Mouse (Mus musculus) testis, postnatal 14 days (tissue): ENCODE results near the gene Fbxl17.

Source experiments
- DNase-seq: peaks from one replicate; pipeline ENCODE4 v3.0.0; 2021; ENCODE audit warnings: low spot score

Gene Fbxl17

DNA sequence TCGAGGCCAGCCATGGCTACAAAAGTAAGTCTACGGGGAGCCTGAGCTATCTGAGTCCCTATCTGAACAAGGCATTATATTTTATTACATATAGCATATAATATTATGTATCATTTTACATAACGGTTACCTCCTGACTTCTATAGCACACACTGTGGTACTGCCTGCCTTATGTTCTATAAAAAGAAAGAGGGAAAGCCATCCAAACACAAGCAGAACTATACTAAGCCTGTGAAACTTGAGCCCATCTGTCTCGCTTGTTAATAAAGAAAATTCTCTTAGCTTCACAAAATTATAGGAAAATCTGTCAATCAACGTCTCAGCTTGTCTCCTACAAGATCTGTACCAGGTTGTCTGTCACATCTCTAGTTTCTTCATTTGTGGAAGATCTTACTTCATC lies 173.6 kb downstream of the Fbxl17 start:
- DNase-seq, result no peak

DNA sequence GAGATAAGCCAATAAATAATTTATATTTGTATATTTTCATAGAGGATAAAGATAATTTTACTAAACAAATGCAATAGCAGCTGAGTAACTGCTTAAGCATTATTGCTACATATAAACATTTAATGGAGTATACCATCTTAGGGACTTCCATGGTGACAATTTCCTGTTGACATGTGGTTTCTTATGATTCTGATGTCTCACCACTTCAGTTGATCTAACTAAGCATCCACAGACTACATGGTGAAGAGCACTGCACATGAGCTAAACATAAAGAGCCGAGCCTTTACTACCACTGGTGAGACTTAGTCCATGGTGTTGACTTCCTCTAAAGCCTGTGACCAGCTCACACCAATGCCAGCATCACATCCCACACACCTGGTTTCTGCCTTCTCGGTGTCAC lies 175.1 kb downstream of the Fbxl17 start:
- DNase-seq, result no peak

DNA sequence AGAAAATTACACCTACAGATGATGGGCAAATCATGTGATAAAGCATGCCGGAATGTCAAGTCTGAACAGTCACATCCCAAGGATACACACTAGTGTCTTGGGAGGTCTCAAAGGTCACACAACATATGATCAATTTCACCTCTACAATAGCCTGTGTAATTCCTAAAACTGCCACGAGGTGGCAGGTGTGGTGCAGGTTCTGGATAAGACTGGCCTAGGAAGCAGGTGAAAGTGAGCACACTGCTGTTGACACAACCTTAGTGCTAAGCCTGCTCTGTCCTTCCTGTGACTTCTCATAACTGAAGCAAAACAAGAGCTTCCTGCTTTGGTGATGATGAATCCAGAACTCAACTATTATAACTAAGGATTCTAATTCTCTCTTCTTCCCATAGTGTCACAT lies 175.8 kb downstream of the Fbxl17 start:
- DNase-seq, result peak; percentile 74

DNA sequence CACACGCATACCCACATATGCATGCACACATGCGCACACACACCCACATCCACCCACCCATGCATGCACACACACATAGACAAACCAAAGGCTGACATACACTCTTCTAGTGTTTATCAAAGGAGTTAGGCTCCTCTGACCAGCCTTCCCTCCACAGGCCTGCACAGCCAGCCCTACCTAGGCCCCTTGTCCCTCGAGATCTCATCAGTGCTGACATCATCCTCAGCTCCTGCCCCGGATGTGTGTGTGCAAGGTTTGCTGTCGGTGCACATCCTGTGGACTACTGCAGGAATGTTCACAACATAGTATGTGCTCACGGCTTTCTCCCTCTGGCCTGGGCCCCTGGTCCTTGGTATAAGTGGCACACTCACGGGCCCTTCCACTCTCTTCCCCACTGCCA lies 177.0 kb downstream of the Fbxl17 start:
- DNase-seq, result no peak

DNA sequence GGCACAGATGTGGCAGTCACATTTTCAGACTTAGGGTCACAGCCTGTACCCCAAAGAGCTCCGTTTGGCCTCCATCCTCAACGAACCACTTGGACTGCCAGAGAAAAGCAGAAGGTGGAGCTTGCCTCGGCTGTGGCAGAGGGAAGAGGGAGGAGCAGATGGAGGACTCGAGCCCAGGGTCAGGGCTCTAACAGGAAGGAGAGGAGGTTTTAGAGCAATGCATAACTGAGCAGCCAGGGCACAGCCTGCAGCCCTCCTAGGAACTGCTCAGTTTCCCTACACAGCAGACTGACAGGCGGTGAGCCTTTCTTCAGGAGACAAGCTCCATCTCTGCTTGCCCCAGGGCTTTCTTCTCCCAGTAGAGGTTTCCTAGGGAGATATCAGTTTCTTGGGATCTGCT lies 178.5 kb downstream of the Fbxl17 start:
- no peak for DNase-seq

DNA sequence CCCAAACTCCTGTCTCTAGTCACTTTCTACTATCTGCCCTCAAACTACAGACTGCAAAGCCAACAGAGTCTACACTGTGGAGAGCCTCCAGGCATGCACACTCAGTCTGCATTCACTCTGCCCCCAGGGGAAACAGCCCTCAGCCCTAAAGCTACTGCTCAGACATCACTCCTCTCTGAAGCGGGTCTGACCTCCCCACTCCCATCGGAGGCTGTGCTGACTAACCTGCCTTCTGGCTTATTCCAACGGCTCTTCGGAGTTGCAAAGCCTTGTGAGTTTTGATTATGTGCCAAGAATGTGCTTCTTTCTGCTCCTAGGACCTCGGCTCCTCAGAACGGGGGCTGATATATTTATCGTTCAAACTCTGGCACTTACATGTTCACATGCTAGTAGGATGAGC lies 182.3 kb downstream of the Fbxl17 start:
- DNase-seq, result no peak

DNA sequence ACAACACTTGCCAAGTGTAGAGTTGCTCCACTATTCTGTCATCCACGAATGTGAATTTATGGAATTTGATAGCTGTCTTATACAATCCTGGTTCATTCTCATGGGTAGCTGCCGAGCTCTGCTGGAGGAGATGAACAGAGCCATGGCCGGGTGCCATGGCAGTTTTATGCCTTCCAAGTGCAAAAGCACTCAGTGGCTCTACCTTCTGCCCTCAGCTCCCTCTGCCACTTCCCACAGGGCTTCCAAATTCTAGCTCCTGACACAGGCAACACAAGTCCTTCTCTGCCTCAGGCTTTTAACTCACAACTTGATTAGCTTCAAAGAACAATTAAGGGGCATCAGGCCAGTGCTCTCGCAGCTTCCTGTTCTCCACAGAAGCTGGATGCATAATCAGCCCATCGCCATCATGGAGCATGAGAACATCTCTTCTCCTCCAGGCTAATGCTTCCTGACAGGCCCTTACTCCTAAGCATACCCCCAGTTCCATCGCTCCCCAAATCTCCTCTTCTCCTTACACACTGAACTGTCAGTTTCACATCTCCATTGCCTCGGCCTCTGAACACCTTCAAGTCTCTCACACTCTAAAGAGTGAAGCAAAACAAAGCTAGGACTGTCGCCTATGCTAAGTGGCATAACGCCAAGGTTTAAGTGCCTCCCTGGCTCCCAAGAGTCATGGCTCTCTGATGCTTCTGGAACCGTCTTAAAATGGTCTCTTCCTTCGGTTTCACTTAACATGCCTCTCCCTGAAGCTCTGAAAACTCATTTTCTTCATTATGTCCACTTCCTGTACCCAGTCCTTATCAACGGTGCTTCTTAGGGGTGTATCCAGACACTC lies 184.0 kb downstream of the Fbxl17 start:
- no peak for DNase-seq

DNA sequence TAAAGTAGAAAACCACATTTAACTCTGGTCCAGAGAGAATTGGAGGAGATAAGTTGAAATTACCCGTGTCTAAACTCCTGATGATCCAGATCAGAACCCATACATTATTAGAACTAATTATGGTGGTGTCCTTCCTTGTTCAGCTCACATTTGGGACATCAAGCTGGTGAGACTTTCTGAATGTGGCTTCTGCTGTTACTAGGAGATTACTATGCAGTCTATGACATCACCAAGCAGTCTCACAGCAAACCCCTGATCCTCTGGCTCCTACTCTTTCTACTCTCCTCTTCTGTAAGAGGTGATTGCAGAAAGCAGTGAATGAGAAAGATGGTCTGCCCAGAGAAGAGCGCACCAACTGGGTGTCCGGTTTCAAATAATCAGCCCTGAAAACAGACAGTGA lies 187.0 kb downstream of the Fbxl17 start:
- no peak for DNase-seq

DNA sequence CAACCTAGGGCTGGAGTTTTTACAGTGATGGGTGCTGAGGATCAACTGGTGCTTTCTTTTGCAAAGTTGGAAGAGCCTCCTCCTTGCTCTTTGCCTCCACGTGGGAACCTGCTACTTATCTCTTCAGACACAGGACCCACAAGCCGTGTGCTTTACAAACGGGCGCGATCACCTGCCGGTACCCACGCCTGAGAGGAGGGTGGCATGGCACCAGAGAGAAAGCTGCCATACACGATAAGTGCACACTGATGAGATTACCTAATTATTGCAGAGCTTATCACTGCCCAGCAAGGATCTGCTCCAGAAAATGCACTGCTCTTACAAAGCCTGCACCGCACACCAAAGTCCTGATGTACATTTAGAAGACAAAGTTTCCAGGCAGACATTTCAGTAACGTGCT lies 187.5 kb downstream of the Fbxl17 start:
- DNase-seq, result no peak

DNA sequence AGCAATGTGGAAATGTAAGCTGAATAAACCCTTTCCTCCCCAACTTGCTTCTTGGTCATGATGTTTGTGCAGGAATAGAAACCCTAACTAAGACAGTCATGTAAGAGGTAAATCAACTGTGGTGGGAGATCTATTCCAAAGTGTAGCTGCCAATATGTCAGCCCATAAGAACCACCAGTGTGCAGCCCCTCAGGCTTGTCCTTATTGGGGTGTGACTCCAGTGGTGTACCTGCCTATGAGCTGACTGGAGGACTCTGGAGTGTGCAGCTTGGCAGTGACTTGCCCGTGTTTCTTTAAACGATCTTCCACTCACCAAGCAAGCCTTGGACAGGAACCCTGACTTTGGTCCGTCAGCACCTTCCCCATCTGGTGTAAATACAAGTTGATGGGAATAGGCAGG lies 188.2 kb downstream of the Fbxl17 start:
- no peak for DNase-seq

DNA sequence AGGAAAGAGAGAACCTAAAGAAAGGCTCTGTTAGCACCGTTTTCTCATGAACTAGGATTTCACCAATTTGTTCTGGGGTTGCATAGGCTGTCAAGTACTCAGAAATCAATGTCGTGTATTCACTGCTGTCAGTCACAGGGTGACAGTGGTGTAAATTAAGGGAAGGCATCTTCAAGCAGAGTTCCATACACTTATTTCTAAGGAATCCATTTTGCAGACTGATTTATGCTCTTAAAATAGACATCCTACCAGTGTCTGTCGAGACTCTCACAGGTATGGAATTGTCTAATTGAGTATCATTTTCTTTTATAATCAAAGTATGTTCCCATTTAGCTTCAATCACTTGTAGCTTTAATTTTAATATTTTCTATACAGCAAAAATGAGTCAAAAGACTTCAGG lies 189.8 kb downstream of the Fbxl17 start:
- DNase-seq, result no peak

DNA sequence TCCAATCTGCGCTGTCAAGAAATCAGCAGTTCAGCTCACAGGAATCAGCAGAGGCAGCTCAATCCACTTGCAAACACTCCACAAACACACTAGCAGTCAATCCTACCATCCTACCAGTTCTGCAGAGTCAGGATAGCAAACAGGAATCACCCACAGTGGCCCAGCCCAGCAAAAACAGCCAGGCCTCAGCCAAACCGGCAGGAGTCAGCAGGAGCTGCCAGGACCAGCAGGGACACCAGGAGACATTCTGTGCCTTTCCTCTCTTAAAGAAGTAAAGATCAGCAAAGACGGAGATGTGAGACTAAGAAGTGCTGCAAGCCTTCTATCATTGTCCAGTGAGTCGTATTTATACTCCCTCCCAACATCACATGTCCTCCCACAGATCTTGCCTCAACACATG lies 196.0 kb downstream of the Fbxl17 start:
- no peak for DNase-seq

DNA sequence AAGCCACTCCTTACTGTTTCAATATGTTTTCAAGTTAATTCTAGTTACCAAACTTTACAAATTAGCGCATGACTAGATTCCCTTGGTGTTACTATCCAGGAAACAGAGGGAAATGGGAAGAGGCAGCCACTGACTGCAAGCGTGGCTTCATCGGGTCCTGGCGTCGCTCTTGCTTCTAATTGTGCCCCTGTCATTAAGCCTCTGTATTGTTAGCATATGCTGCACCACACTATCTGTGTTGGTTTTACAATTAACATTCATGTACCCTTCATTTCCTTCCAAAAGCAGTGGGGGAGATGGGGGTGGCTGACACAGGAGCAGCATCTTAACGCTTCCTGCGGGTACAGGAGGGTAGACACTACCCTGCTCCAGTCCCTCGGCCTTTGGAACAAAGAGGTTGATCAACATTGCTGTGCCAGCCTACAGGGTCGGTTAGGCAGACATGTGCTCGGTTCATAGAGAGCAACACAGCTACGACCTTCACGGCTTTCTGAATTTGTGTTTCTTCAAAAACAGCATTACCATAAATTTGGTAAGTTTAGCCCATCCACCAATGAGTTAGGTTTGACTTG lies 197.9 kb downstream of the Fbxl17 start:
- DNase-seq, result no peak

DNA sequence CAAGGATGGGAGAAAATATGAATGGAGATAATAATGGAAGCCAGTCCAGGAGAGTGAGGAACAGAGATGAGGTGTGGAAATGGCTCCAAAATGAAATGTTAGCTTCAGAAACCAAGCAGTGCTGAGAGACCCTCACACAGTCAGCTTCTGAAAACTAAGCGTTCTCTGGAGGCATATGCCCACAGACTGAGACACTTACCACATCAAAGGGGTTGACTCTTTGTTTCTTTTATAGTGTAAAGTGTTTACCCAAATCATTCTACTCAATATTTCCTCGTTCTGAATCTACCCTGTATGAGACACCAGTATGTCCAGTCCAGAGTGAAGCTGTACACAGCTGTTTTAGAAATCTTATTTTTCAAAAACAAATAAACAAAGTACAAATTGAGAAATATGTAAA lies 204.3 kb downstream of the Fbxl17 start:
- no peak for DNase-seq

DNA sequence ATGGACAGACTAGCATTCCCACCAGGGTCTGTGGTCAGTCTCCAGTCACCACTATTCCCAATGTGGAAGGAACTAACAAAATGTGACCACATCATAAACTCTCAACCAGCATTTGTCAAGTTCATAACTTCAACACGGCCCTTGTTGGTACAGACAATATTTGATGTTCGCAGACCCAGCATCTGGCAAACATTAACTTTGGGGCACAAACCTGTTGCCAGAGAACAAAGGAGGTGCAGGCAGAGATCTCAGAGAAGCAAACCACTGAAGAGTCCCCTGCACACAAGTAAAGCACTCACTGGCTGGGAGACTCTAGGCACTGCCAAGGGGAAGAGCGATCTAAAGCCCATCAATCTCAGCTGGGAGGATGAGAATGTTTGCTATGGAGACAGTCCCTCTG lies 204.9 kb downstream of the Fbxl17 start:
- no peak for DNase-seq

DNA sequence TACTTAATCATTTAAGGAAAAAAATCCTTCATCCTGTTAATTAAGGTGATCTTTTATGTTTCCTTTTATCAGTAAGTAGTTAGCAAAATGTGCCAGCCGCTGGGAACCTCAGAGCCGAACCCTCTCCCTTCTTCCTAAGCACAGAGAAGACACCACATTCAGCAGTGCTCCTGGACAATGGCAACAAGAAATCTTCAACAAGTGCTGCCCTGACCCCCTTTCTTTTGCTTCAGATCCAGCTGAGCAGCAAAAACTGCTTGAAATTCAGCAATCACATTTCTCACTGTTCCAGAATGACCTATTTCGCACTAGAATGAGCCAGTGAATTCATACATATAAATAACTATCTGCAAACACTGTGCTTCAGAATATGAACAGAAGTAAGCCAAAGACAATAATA lies 205.8 kb downstream of the Fbxl17 start:
- DNase-seq, result no peak

DNA sequence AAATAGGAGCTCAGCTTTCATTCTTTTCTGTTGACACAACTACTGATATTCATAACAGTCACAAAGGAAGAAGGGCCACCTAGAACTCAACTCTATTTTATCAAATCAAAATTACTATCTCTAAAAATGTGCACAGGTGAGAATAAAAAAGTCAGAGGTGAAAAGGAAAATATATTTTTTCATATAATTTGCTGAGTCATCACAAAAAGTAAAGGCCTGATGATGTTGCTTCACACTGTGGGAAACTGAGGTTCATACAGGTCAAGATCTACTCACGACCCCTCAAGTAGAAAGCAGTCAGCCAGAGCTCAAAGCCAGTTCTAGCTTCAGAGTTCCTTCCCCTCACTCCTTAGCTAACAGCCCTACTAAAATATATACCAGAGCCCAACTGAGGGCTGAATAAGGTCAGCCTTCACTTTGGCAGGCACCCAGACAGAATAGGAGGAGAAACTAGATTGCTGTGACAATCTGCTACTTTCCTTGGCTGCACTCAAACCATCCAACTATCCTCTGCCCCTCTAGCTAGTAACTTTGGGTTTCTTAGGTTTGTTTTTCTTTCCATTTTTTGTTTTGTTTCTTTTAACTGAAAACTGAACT lies 210.4 kb downstream of the Fbxl17 start:
- DNase-seq, result peak; percentile 31

DNA sequence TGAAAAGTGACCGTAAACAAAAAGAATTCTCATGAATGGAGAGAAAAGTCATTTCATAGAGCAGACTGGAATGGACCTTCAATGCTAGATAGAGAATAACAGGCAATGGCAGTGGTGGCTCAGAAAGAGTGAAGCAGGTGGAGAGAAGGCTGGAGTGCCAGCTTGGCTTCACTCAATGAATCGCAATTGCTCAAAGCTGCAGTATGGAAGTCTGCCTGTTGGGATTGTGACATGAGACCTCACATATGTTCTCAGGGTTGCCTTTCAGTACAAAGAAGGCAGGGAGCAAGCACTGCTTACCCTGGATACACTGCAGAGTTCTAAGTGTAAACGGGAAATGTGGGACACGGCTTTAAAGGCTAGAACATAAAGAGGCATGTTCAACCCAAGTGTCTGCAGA lies 211.0 kb downstream of the Fbxl17 start:
- no peak for DNase-seq

DNA sequence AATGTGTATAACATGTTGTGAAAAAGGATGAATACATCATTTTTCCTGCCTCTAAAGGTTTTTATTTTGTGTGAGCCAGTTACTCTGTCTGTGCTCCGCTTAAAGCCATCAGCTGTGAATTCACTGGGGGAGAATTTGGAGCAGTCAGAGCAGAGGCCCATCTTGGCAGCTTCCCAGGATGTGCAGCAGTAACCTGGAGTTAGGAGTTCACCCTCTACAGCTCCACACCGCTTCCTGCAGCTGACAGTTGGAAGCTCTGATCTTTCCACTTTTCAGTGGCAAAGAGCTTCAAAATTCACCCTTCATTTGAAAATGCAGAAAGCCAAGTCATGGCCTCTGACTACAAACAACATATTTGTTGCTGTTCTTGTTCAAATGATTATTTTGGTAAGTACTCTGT lies 212.4 kb downstream of the Fbxl17 start:
- no peak for DNase-seq

DNA sequence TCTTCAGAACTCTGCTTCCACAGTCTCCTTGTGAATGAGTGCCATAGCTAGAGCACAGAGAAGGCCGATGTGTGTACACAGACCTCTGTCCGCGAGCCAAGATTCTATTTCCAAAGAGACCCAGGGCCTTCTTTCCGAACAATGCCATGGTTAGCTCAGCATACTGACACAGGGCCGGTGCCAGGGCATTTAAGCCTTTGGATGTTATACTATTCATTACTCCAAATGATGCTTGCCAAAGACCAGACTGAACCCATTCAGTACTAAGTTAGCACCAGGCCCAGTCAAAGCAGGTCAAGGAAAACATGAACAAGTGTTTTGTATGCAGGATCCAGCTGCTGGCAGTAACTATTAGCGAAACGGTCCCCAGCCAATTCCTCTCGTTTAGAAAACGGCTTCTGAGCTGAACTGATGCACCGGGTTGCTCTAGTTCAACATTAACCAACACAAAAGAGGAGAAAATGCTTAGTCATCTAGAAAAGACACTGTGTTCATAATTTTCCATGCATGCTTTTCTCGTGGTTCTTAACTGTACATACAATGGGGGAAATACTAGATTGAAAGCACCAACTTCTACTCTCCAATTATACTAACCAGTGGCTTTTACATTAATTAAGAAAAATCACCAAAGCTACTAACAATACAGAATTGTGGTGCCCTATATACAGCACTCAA lies 214.4 kb downstream of the Fbxl17 start:
- peak; percentile 18 for DNase-seq

DNA sequence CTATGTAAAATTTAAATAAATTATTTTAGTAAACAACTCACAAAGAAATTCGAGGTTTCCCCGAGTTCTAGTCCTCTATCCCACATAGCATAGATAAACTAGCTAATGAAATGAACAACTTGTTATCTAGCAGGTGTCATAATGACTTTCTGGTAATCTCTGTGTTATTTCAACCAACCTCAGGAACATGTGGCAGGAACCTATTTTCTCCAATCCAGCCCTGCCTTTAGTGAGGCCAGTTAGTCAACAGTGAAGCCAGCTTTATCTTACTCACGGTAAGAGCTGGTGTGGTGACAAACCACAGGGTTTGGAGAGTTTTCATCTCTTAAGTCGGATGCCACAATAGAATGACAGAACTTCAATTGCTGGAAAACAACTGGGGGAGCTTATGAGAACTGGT lies 215.7 kb downstream of the Fbxl17 start:
- DNase-seq, result no peak

DNA sequence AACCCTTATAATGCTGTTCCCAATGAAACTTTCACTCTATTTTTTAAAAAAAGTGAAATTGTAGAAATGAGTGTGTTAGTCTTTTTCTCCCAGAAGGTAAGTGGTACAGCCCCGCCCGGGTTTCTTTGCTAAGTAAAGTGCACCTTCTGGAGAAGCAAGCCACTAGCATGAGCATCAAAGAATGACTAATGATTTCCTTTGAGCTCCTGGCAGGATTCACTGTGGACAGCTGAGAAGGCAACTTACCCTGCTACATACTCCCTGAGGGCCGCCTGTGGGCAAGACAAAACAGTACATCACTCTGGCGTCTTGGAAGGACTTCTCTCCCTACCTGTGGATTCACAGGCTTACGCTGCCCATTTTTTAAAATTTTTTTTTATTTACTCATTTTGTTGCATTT lies 217.8 kb downstream of the Fbxl17 start:
- no peak for DNase-seq

DNA sequence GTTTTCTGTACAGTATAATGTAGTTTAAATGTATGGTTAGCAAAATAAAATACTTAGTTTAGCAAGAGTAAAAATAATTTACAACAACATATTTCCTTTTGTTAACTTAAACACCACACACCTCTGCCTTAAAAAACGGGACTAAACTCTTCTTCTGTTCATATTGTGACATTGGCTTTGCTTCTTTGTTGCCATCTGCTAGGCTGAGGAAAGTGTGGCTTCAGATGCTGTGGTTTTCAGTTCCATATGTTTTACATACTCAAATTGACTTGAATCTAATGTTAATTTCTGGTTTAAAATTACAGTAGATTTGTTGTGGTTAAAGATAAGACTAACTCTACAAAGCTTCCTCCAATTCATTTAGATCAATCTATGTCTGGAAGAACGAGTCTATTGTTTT lies 218.8 kb downstream of the Fbxl17 start:
- no peak for DNase-seq
